Mouse (Mus musculus): ENCODE results near the gene Olfr470.
"Not testable (repeated sequence)": the region's sequence is repeated elsewhere in the genome, so short reads cannot be mapped to it uniquely, and the experiment has no call there.

Olfr470 gene

DNA sequence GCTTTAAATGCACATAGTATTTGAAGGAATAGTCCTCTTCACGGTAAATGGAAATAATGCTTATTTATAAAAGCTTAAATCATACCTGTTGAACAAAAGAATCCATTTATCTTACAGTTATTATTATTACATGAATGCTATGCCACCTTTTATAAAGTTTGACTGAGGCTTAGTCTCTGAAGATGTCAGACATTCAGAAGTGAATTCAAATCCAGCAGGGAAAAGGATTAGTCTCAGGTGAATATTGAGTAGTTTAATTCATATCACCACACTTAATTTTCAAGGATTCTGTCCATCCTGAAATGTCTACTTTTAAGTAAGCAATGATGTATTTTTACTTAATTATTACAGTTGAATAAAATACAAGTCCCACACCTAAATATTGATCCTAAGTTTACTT is at the start of gene Olfr470:
Gene Olfr470, minus strand, starts transcription at position 101 of the 400 bp plus-strand sequence.
- not testable (repeated sequence) for DNase-seq

DNA sequence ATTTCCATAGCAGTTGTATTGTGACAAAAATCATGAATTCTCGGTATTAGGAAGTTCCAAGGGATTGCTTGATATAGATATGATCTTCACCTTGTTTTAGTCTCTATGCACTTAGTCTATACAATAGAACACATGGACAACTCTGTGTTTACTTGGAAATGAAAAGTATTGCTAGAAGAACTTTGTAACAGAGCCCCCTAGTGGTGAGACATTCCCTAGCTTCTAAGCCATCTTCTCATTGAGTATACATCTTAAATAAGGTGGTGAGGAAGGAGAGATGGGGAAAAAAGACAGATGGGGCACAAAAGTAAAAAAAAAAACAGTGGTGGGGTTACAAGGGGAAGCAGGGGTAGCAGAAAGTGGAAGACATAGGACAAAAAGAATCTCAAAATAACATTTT is 5.6 kb downstream of the Olfr470 start:
- no peak for DNase-seq

DNA sequence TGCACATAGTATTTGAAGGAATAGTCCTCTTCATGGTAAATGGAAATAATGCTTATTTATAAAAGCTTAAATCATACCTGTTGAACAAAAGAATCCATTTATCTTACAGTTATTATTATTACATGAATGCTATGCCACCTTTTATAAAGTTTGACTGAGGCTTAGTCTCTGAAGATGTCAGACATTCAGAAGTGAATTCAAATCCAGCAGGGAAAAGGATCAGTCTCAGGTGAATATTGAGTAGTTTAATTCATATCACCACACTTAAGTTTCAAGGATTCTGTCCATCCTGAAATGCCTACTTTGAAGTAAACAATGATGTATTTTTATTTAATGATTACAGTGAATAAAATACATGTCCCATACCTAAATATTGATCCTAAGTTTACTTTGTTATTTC is 21.8 kb downstream of the Olfr470 start, which contains the start of gene Olfr469:
Gene Olfr469, minus strand, starts transcription at position 101 of the 400 bp plus-strand sequence.
- DNase-seq, result not testable (repeated sequence)

DNA sequence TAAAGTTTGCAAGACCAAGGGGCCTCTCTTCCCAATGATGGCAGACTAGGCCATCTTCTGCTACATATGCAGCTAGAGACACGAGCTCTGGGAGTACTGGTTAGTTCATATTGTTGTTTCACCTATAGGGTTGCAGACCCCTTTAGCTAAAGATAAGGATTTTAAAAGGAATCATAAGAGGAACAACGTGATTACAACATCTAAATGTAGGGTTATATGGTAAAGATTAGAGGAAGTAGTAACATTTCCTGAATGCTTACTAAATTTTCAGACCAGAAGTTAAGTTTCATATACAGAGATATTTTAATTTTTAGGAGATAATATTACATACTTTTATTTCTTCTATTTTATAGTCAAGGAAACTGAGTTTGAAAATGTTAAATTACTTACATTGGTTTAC is 23.4 kb downstream of the Olfr470 start:
- DNase-seq, result not testable (repeated sequence)

DNA sequence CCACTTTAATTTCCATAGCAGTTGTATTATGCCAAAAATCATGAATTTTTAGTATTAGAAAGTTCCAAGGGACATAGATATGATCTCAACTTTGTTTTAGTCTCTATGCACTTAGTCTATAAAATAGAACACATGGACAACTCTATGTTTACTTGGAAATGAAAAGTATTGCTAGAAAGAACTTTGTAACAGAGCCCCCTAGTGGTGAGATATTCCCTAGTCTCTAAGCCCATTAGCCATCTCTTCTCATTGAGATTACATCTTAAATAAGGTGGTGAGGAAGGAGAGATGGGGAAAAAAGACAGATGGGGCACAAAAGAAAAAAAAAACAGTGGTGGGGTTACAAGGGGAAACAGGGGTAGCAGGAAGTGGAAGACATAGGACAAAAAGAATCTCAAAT is 27.8 kb downstream of the Olfr470 start:
- no peak for DNase-seq

DNA sequence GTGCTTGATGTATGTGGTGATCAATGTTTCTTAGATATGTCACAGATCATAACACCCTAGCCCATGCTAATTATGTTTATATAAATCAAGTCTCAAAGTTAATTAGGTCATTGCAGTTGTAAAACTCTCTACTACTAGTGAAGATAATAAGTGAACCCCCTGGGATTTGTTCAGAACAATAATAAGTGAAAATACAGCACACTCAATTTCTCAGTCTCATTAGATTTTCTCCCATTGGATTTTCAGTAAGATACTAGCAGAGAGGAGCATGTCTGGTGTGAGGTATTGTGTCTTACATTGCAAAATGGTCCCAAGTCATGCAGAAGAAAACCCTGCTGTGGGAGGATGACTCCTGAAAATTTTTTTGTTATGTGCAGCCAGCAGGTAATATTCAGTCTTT is 35.3 kb downstream of the Olfr470 start, which contains the start of gene Olfr467:
Gene Olfr467, plus strand, starts transcription at position 301 of the 400 bp plus-strand sequence.
- no peak for DNase-seq

DNA sequence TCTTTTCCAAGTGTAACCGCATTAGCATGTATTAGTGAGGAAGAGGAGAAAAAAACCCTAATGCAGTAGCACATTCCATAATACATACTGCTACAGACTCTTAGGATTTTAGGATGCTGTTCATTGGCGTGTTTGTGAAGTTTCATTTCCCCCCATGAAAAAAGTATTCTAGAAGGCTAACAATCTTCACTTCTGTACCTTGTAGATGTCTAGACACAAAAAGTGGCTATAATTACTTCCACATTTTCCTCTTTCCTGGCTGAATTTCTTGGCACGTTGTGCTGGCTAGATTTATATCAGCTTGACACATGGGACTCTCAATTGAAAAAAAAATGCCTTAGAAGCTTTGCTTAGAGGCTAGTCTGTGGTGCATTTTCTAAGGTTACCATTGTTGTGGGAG is 45.2 kb downstream of the Olfr470 start:
- DNase-seq, result no peak

DNA sequence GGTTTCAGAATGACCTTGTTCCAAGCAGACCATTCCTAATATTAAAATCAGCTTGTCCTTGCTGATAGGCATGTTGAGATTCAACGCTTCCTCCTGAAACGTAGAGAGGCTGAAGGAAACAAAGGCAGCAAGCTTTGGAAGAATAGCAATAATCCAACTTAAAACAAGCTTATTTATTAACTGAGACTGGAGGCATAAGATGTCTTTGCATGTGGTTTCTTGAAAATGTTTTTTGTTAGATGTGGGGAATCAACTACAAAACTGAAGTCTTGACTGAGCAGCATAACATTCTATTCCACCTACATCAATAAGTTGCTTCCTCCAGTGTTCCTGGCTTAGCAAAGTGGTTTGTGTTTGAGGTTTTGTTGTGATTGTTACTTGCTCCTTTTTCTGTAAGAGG is 46.2 kb downstream of the Olfr470 start, which contains the start of gene Ovch2:
Gene Ovch2, minus strand, starts transcription at position 101 of the 400 bp plus-strand sequence.
- no peak for DNase-seq

DNA sequence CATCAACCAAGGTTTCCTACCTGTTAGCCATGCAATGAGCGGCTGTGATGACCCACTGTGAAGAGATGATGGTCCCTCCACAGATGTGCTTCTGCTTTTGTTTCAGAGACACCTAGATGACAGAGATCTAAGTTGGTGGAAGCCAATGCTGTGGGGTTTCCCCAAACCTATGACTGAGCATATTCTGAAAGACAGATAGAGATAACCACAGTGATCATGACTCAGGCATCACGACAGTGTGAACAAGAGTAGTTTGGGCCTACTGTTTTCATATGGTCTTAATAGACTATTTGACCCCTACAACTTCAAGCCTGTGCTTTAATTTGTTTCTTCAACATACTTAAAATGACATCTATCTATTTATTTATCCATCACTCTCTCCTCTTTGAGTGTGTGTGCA is 50.8 kb downstream of the Olfr470 start:
- DNase-seq, result no peak

Measured in cerebellum, adult 11-12 months (tissue).